Mouse (Mus musculus) left cerebral cortex, postnatal 10 days (tissue): ENCODE results near the gene Snx6. TPM values are rescaled to one million over a fixed set of nuclear protein-coding genes. Genes with fewer than 3 reads are reported as not detected.
"Not testable (repeated sequence)": the region's sequence is repeated elsewhere in the genome, so short reads cannot be mapped to it uniquely, and the experiment has no call there.

Experiments used
- DNase-seq, 2 experiments: peaks; one replicate each; pipeline ENCODE4 v3.0.0; 2021 to 2022; ENCODE audit warnings: low spot score in 2 of 2, mixed read lengths in 1 of 2; ENCODE audit errors: extremely low spot score in 1 of 2
- intact Hi-C: fragments of 180-260 bp; cut with DNase I; formaldehyde crosslinking; loops from one replicate; pipeline ENCODE4 v1.15.1; 2025
- total RNA-seq, 2 experiments: library from RNA; stranded (reverse); gene quantifications; 2 replicates each; pipeline ENCODE4 v1.2.3; 2021

Snx6 gene
- total RNA-seq, 2 experiments from 2014 or later, result 49.7 to 50.9 TPM

GRCm38 (mm10) chr12:54806131-54806530, 10.6 kb upstream of the Snx6 start:
- intact Hi-C loops, result no loop called here
- DNase-seq, result peak in 1 of 2 experiments; percentile 48

GRCm38 (mm10) chr12:54805254-54806002, 9.9 kb upstream of the Snx6 start:
- no peak for DNase-seq
- intact Hi-C loops, result no loop called here

GRCm38 (mm10) chr12:54803531-54803930, 8.0 kb upstream of the Snx6 start:
- DNase-seq, result no peak
- intact Hi-C loops, result no loop called here

GRCm38 (mm10) chr12:54796516-54797195, 1.2 kb upstream of the Snx6 start:
- DNase-seq, result no peak
- intact Hi-C loops, result no loop called here

- intact Hi-C loops, result no loop called here
- DNase-seq, result no peak
Measured at GRCm38 (mm10) chr12:54794392-54794791, 1.1 kb downstream of the Snx6 start.

- peak in 1 of 2 experiments; percentile 22 for DNase-seq
- intact Hi-C loops, result no loop called here
Measured at GRCm38 (mm10) chr12:54791465-54791864, 4.0 kb downstream of the Snx6 start.

GRCm38 (mm10) chr12:54789346-54790143, 6.0 kb downstream of the Snx6 start:
- intact Hi-C loops, result no loop called here
- peak in 1 of 2 experiments; percentile 64 for DNase-seq

- no peak for DNase-seq
- intact Hi-C loops, result no loop called here
Measured at GRCm38 (mm10) chr12:54763624-54764023, 31.9 kb downstream of the Snx6 start.

GRCm38 (mm10) chr12:54760676-54761075, 34.8 kb downstream of the Snx6 start:
- intact Hi-C loops, result no loop called here
- DNase-seq, result no peak

GRCm38 (mm10) chr12:54758846-54759245, 36.7 kb downstream of the Snx6 start:
- intact Hi-C loops, result no loop called here
- DNase-seq, result no peak

GRCm38 (mm10) chr12:54748647-54749046, 46.9 kb downstream of the Snx6 start:
- intact Hi-C loops, result no loop called here
- no peak for DNase-seq

GRCm38 (mm10) chr12:54738661-54739243, 56.8 kb downstream of the Snx6 start:
- DNase-seq, intact Hi-C loops: not testable (repeated sequence)

GRCm38 (mm10) chr12:54737891-54738660, 57.4 kb downstream of the Snx6 start:
- DNase-seq, intact Hi-C loops: not testable (repeated sequence)

- peak; percentile 30 to 57 for DNase-seq
- intact Hi-C loops, result not testable (repeated sequence)
Measured at GRCm38 (mm10) chr12:54734307-54735131, 61.0 kb downstream of the Snx6 start.

- DNase-seq, intact Hi-C loops: not testable (repeated sequence)
Measured at GRCm38 (mm10) chr12:54729140-54730059, 66.1 kb downstream of the Snx6 start.

GRCm38 (mm10) chr12:54718871-54719786, 76.4 kb downstream of the Snx6 start:
- intact Hi-C loops, DNase-seq: not testable (repeated sequence)
